In the genomic region with DNA sequence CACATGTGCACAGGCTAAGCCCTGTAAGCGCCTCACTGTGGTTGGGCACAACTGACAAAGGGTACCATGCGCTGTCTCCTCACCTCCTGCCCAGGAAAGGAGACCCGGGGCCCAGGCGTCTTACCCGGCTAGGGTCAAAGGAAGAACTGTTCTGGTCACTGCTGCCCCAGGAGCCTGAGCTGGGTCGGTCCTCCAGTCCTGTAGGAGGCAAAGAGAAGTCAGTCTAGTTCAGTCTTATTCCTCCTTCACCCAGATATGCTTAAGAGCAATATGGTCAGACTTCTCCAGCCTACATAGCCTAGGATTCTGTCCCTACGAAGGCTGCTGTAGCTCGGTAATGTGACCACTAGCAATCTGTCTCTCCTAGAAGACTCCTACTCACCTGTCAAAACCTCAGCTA, we compare ENCODE assay signal across 13 mouse cellular contexts. TPM values are rescaled to one million over a fixed set of nuclear protein-coding genes. Genes with fewer than 3 reads are reported as not detected.
DNase-seq lines count a peak whose midpoint lies in the region; ATAC-seq and TF ChIP-seq lines count a peak whose summit lies in the region.
"Had no signal": no experiment of that assay in that cellular context is flagged by ENCODE, and none has a peak within 500 bp of the region (broad histone marks: within the 10 kb centered on the region; RNA-seq: fewer than 3 reads in every experiment).

No protein-coding gene starts in this region.

- H3K36me3 ChIP-seq in heart, embryonic 11.5 days (ENCODE audit: control insufficient read depth, insufficient read depth, low read length), result peaks cover 69% of the 10 kb centered on the region
- H3K36me3 ChIP-seq in spleen, adult 2 months (ENCODE audit: control insufficient read depth, insufficient read depth, low read length), result peaks cover 61% of the 10 kb centered on the region
- H3K36me3 ChIP-seq in intestine, postnatal 0 days (ENCODE audit: control insufficient read depth, insufficient read depth), result peaks cover 67% of the 10 kb centered on the region
- H3K36me3 ChIP-seq in neural tube, embryonic 15.5 days, result peaks cover 71% of the 10 kb centered on the region

- no peak for ATAC-seq in heart, embryonic 11.5 days (replicated peaks; ENCODE audit: insufficient number of reproducible peaks, low FRiP score, low TSS enrichment)
- ATAC-seq in intestine, postnatal 0 days, result no peak
- no peak for ATAC-seq in neural tube, embryonic 15.5 days (ENCODE audit: low FRiP score)

- no peak for TF ChIP-seq POLR2A in spleen, adult 2 months (IDR thresholded peaks at IDR 0.05; ENCODE audit: low read depth, low read length)

- TF ChIP-seq CTCF in spleen, adult 2 months (IDR thresholded peaks at IDR 0.05; ENCODE audit: extremely low read depth, insufficient read depth, insufficient read length, insufficient replicate concordance), result no peak
- TF ChIP-seq CTCF in intestine, postnatal 0 days (IDR thresholded peaks at IDR 0.05; ENCODE audit: low read depth), result no peak

- intact Hi-C loops in heart, postnatal 36 days (cut with DNase I), result no loop called here

- WGBS in heart, embryonic 11.5 days (ENCODE audit: insufficient replicate concordance), result 88% methylated on average over 8 of the region's 8 CpGs
- WGBS in spleen, adult 2 months, result 89% methylated on average over 8 of the region's 8 CpGs
- WGBS in intestine, postnatal 0 days, result 87% methylated on average over 8 of the region's 8 CpGs
- 95% methylated on average over 8 of the region's 8 CpGs for WGBS in neural tube, embryonic 15.5 days

- peaks cover 12% of the 10 kb centered on the region for H3K4me1 ChIP-seq in heart, embryonic 11.5 days (ENCODE audit: control insufficient read depth, insufficient read depth, low read length)
- no peaks in the 10 kb centered on the region; the same call in 1 of the 2 replicates for H3K4me1 ChIP-seq in spleen, adult 2 months (ENCODE audit: control insufficient read depth, insufficient read depth, insufficient read length)
- 0 out of 2 replicates have a peak, but pooled peaks cover 9% of the 10 kb centered on the region for H3K4me1 ChIP-seq in intestine, postnatal 0 days (replicated peaks; ENCODE audit: control insufficient read depth, insufficient read depth, low read length)
- H3K4me1 ChIP-seq in neural tube, embryonic 15.5 days, result peaks cover 33% of the 10 kb centered on the region

- H3K4me3 ChIP-seq in heart, embryonic 11.5 days (ENCODE audit: low read depth, low read length), result no peak overlapping the region
- no peak overlapping the region; the same call in 1 of the 2 replicates for H3K4me3 ChIP-seq in spleen, adult 2 months (ENCODE audit: extremely low read depth, insufficient read depth, insufficient read length)
- no peak overlapping the region for H3K4me3 ChIP-seq in intestine, postnatal 0 days (ENCODE audit: low read depth, low read length)
- H3K4me3 ChIP-seq in neural tube, embryonic 15.5 days (replicated peaks), result no peak overlapping the region
- H3K4me3 ChIP-seq: layer of hippocampus, adult 2 months had no signal

- 0 out of 2 replicates have a peak overlapping the region, but pooled peaks have one; percentile 23 for H3K9ac ChIP-seq in heart, embryonic 11.5 days (ENCODE audit: low read depth, low read length)
- H3K9ac ChIP-seq in intestine, postnatal 0 days (ENCODE audit: low read depth, low read length), result no peak overlapping the region
- H3K9ac ChIP-seq in neural tube, embryonic 15.5 days (replicated peaks), result no peak overlapping the region
- H3K9ac ChIP-seq: lung, embryonic 14.5 days had no signal

- DNase-seq in heart, postnatal 36 days, result no peak
- no peak for DNase-seq in spleen, adult 2 months (ENCODE audit: low read depth in 1 of 2, low spot score in 2 of 2)
- DNase-seq in spleen, postnatal 36 days (ENCODE audit: low spot score in 2 of 2), result no peak
- no peak for DNase-seq in embryo, embryonic 11 days
- DNase-seq in layer of hippocampus, postnatal 25 days (ENCODE audit: extremely low spot score in 1 of 2, low spot score in 1 of 2), result no peak
- DNase-seq: cerebellum, adult 11 months; lung, embryonic 14.5 days; right cerebral cortex, postnatal 25 days; thymus, postnatal 4 days had no signal

- no peaks in the 10 kb centered on the region for H3K27me3 ChIP-seq in heart, embryonic 11.5 days (ENCODE audit: control insufficient read depth, insufficient read depth, low read length)
- no peaks in the 10 kb centered on the region for H3K27me3 ChIP-seq in spleen, adult 2 months (ENCODE audit: control insufficient read depth, insufficient read depth, low read length)
- H3K27me3 ChIP-seq in intestine, postnatal 0 days (replicated peaks; ENCODE audit: control insufficient read depth, insufficient read depth, low read length), result no peaks in the 10 kb centered on the region
- no peaks in the 10 kb centered on the region for H3K27me3 ChIP-seq in neural tube, embryonic 15.5 days (replicated peaks)

- peaks cover 4% of the 10 kb centered on the region; the same call in 1 of the 2 replicates for H3K9me3 ChIP-seq in heart, embryonic 11.5 days (replicated peaks; ENCODE audit: control insufficient read depth, low read length)
- H3K9me3 ChIP-seq in intestine, postnatal 0 days (ENCODE audit: control insufficient read depth), result no peaks in the 10 kb centered on the region
- H3K9me3 ChIP-seq in neural tube, embryonic 15.5 days (replicated peaks), result no peaks in the 10 kb centered on the region

- H3K4me2 ChIP-seq in heart, embryonic 11.5 days, result 0 out of 2 replicates have a peak overlapping the region, but pooled peaks have one; percentile 12
- H3K4me2 ChIP-seq in intestine, postnatal 0 days (replicated peaks; ENCODE audit: low read depth), result no peak overlapping the region; the same call in 1 of the 2 replicates
- no peak overlapping the region for H3K4me2 ChIP-seq in neural tube, embryonic 15.5 days
- H3K4me2 ChIP-seq: lung, embryonic 14.5 days had no signal

- peak overlapping the region; percentile 18; the same call in 1 of the 2 replicates for H3K27ac ChIP-seq in heart, embryonic 11.5 days (ENCODE audit: low read depth, low read length)
- H3K27ac ChIP-seq in spleen, adult 2 months (ENCODE audit: insufficient read depth, low read length), result peak overlapping the region; percentile 27; the same call in 1 of the 2 replicates
- H3K27ac ChIP-seq in intestine, postnatal 0 days (ENCODE audit: low read depth, low read length), result peak overlapping the region; percentile 76; the same call in 1 of the 2 replicates
- 0 out of 2 replicates have a peak overlapping the region, but pooled peaks have one; percentile 10 for H3K27ac ChIP-seq in neural tube, embryonic 15.5 days (replicated peaks)
- H3K27ac ChIP-seq: layer of hippocampus, adult 2 months had no signal

RNA-seq across cellular contexts. Expression of gene Tcf3, which starts 12.2 kb away (rescaled TPM):
- polyA plus RNA-seq in heart, embryonic 11.5 days (2014; fragmentation: Nextera tagmentation; extraction: Ambion mirVana), result 66.1 and 69.8 TPM in 2 replicates
- total RNA-seq in heart, postnatal 36 days (2021), result 10 to 100 TPM; 17.9 to 20.9 TPM
- 173 and 240 TPM in 2 replicates for polyA plus RNA-seq in spleen, adult 2 months (2012; rRNA removed)
- polyA plus RNA-seq in intestine, postnatal 0 days (2015; fragmentation: Nextera tagmentation; extraction: Ambion mirVana), result 34.1 and 34.5 TPM in 2 replicates
- 33.4 and 51.7 TPM in 2 replicates for polyA plus RNA-seq in neural tube, embryonic 15.5 days (2015; fragmentation: Nextera tagmentation; extraction: Ambion mirVana)
- total RNA-seq in layer of hippocampus, postnatal 25 days (2021), result 10 to 100 TPM; 26.9 to 32.1 TPM

RNA-seq across cellular contexts. Expression of gene Uqcr11, which starts 14.6 kb away (rescaled TPM):
- polyA plus RNA-seq in heart, embryonic 11.5 days (2014; fragmentation: Nextera tagmentation; extraction: Ambion mirVana), result 1,161 and 1,177 TPM in 2 replicates
- total RNA-seq in heart, postnatal 36 days (2021), result 1,000 to 10,000 TPM; 1,920 to 2,020 TPM
- 399 and 753 TPM in 2 replicates for polyA plus RNA-seq in spleen, adult 2 months (2012; rRNA removed)
- polyA plus RNA-seq in intestine, postnatal 0 days (2015; fragmentation: Nextera tagmentation; extraction: Ambion mirVana), result 1,032 and 1,082 TPM in 2 replicates
- polyA plus RNA-seq in neural tube, embryonic 15.5 days (2015; fragmentation: Nextera tagmentation; extraction: Ambion mirVana), result 731 and 790 TPM in 2 replicates
- 100 to 1,000 TPM; 520 to 551 TPM for total RNA-seq in layer of hippocampus, postnatal 25 days (2021)

RNA-seq across cellular contexts. Expression of gene Mbd3, which starts 21.9 kb away (rescaled TPM):
- polyA plus RNA-seq in heart, embryonic 11.5 days (2014; fragmentation: Nextera tagmentation; extraction: Ambion mirVana), result 151 and 171 TPM in 2 replicates
- total RNA-seq in heart, postnatal 36 days (2021), result 10 to 100 TPM; 82.1 to 82.2 TPM
- 110 and 124 TPM in 2 replicates for polyA plus RNA-seq in spleen, adult 2 months (2012; rRNA removed)
- 48.0 and 51.0 TPM in 2 replicates for polyA plus RNA-seq in intestine, postnatal 0 days (2015; fragmentation: Nextera tagmentation; extraction: Ambion mirVana)
- polyA plus RNA-seq in neural tube, embryonic 15.5 days (2015; fragmentation: Nextera tagmentation; extraction: Ambion mirVana), result 195 and 209 TPM in 2 replicates
- total RNA-seq in layer of hippocampus, postnatal 25 days (2021), result 100 to 1,000 TPM; 138 to 159 TPM

RNA-seq across cellular contexts. Expression of gene Mex3d, which starts 33.7 kb away (rescaled TPM):
- polyA plus RNA-seq in heart, embryonic 11.5 days (2014; fragmentation: Nextera tagmentation; extraction: Ambion mirVana), result 4.0 and 6.4 TPM in 2 replicates
- total RNA-seq in heart, postnatal 36 days (2021), result 1 to 10 TPM; 8.1 to 8.6 TPM
- polyA plus RNA-seq in spleen, adult 2 months (2012; rRNA removed), result 13.4 and 22.6 TPM in 2 replicates
- 3.2 and 4.2 TPM in 2 replicates for polyA plus RNA-seq in intestine, postnatal 0 days (2015; fragmentation: Nextera tagmentation; extraction: Ambion mirVana)
- polyA plus RNA-seq in neural tube, embryonic 15.5 days (2015; fragmentation: Nextera tagmentation; extraction: Ambion mirVana), result 9.1 and 14.0 TPM in 2 replicates
- 10 to 100 TPM; 18.9 to 19.3 TPM for total RNA-seq in layer of hippocampus, postnatal 25 days (2021)

Comparison
In these comparisons a context has a peak if more than half of its experiments do, and no peak if none do; other contexts are left out.
1. H3K27ac ChIP-seq: peak in every context shown above with its lines; median percentile 76 in intestine, postnatal 0 days; 27 in spleen, adult 2 months; 18 in heart, embryonic 11.5 days; 10 in neural tube, embryonic 15.5 days.